Mouse (Mus musculus): Measurements from ENCODE around the gene Olfr871.
"Not testable (repeated sequence)": the region's sequence is repeated elsewhere in the genome, so short reads cannot be mapped to it uniquely, and the experiment has no call there.

Gene Olfr871

DNA sequence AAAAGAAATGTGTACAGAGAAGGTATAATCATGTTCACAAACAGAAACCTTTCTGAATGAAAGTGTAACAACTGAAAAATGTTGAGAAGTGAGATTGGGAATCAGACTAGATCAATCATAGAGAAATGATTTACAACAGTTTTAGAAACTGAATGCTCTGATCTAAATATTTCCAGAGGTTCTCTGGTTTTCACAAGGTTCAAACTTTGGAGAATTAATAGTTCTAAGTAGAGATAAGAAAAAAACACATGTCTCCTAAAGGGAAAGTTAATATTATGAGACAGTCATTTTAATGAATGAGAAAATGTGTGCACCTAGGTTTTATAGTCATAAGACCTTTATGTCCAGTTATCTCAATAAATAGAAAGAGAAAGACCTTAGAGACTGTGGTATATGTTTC, at the start of gene Olfr871:
Gene Olfr871 (plus strand): TSS at position 301 of the 400 bp plus-strand sequence.
- no peak for DNase-seq (ENCODE audit: low read depth, low spot score)

DNA sequence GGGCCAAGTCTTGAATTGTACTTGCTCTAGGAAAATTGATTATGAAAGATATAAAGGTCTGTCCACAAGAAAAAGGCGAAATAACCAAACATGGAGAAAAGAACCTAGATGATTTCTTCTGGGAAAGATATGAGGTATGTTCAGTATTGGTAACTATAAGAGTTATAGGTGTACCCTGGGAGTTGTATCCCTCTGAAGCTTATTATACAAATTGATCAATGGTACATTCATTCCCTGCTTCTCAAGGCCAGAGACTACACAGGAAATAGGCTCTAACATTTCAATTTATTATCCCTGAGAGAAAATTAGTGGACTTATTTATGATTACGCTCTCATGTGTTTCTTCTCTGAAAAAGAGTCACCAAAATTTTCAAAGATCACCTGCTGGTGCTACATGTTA, 38.0 kb upstream of the Olfr871 start, which contains the start of gene Olfr870:
Gene Olfr870 (minus strand): TSS at position 101 of the 400 bp plus-strand sequence.
- no peak for DNase-seq (ENCODE audit: low read depth, low spot score)

DNA sequence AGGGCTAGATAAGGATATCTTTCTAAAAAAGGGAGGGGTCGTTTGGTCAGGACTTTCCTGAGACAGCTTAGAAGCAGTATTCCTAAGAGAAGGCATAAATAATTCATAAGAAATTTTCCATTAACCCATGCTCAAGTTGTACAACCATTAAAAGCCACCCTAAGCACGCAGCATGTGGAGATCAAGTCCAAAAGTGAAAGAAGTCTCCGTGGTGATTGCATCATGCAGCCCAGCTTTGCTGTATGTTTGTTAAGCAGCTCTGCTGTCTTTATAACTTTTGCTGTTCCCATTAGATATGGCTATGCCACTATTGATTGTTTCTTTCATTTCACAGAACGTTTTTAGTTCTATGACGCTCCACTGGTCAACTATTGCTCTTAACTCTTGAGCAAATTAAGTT, 32.5 kb upstream of the Olfr871 start:
- DNase-seq (ENCODE audit: low read depth, low spot score), result no peak

DNA sequence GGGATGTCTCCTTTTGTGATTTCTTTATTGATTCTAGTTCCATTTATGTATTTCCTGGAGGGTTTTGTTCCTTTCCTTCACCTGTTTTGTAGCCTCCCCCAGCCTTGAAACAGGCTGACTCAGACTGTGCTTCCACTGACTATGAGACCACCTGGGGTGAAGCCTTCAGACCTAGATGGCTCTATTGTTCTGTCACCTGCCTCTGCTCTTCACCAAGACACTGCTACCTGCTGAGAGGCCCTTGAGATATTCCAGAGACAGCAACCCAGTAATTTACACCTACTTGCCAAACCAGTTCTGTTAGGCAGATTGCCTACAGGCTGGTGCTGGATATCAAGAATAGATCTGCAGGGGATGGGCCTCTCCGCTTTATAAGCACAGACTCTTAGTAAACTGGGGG, 9.9 kb upstream of the Olfr871 start:
- no peak for DNase-seq (ENCODE audit: low read depth, low spot score)

DNA sequence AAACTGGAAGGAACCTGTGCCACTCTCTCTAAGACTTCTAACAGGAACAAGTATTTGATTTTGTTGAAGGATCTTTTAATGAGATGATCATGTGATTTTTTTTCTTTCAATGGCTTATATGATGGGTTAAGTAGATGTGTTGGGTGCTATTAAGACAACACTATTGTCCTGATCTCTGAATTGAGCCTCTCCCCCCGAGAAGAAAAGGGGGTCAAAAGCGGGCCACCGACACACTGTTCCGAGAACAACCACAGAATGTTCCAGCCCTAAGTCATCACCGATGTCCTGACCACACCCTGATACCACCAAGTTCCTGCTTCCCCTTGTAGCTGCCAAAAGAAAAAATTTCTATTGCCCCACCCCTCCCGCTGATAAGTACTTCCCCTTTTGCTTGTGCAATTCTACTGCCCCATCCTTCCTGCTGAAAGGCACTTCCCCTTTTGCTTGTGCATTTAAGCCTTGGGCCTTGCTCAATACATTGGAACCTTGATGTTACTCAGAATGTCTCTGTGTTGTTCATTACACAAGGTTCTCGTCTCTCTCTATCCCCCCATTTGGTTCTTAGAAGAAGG, 8.5 kb upstream of the Olfr871 start:
- not testable (repeated sequence) for DNase-seq (ENCODE audit: low read depth, low spot score)

DNA sequence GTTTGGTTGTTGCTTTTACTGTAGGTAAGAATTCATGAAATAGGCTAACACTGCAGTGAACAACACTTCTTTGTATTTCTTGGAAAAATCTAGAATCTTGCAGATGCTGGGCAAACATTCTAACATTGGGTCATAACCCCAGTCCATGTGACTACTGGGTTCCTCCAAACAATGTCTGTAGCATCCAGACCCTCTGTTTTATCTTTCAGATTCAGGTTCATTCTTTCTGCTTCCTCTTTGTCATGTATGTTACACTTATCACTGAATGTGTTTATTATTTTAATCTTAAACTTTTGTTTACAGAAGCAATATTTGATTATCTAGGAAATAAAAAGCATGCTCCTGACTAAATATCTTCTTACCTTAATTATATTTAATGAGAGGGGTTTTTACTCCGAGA, 1.2 kb upstream of the Olfr871 start:
- DNase-seq (ENCODE audit: low read depth, low spot score), result no peak

DNA sequence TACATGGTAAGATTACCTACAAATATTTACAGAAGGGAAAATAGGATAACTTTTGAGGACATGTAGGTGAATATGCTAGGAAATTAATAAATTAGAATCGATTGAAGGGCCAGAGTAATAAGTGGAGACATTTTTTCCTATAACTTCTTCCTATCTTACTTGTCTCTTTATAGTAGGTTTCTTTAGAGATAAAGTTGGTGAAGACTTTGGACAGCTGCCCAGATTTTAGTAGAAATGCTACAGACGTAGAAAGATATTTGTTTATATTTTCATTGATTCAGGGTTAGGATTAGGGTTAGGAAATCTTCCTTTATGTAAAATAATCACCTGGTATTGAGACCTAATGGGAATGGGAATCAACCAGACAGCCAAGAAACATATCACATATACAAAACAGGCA, 530 bp upstream of the Olfr871 start:
- no peak for DNase-seq (ENCODE audit: low read depth, low spot score)

DNA sequence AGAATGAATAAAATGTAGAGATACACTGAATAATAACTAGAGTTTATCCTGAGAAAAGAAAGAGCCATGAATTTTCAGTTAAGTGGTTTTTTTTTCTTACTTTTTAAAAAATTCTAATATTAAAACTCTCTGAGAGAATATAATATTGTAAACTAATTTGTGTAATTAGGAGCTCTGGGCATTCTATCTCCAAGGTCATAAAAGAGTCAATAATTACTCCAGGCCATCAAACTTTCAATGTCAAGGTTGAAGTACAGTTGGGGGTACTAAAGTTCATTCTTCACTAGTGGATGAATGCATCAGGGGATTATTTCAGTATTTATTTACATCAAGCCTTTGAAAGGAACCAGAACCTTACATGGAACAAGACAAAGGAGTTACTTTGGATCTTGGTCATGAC, 24.8 kb downstream of the Olfr871 start, which contains the start of gene Olfr872:
Gene Olfr872 (plus strand): TSS at position 301 of the 400 bp plus-strand sequence.
- DNase-seq (ENCODE audit: low read depth, low spot score), result no peak

DNA sequence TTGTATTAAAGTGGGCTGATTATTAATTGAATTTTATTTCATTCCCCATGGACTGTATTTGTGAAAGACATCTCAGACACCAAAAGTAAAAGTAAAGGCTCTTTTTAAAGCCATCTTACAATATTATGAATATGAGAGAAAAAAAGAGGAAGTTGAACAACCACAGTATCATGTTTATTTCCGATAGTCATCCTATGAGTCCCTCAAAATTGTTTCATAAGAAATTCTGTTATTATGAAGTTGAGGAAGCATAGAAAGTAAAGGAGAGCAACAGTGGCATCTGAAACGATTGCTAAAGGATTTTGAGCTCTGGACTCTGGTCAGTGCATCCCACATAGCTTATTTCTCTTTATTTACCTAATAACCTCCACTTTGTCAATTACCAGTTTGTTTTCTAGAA, 25.4 kb downstream of the Olfr871 start:
- DNase-seq (ENCODE audit: low read depth, low spot score), result no peak

Measured in brain, adult 2 months (tissue).